Mouse (Mus musculus) gastrocnemius, adult 8-10 months (tissue): ENCODE measurements at regions not wholly inside any gene's neighbourhood (a gene's known extent, or its start where the extent isn't known, plus 50 kb on each side); places are given as distances from the start of the nearest gene placed in this dataset.

Experiments
- DNase-seq, 2 experiments: peaks; one replicate each; pipeline ENCODE4 v3.0.0; 2022; ENCODE audit warnings: low spot score in 2 of 2

DNA sequence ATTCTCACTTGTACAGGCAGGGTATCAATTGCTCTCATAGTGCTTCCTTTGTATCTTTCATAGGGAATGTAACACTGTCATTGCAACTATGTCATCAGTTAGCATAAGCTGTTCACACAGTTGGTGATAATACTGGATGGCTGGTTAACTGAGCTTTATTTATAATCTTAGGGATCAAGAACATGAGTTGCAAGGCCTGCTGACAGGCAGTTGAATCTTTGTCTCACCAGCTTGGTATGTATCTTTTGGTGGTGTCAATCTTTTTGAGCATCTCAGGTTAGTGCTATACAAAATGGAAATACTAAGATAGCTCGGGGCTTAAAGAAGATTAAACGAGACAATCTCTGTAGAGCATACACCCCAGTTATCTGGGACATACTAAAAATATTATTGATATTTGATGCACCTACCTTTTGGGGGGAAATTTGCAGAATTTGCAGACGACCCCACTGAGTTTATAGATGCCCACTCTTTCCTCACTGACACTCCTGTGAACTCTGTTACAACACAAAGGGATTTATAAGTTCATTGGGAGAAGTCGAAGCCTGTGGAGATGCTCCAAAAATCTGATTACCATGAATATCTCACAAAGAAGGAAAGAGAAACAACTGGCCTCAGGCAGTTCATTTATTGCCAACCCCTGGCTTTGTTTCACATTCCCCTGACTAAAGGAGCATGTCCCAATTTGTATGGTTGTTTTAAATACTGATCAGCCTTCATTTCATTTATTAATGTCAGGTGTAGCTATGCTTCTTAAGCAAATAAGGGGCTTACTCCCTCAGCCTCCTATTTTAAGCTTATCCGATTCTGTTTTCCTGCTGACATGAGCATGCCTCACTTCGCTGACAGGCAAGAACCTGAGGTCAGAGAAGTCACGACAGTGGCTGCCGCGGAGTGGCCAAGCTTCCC, 193.5 kb downstream of the Fndc1 start:
- DNase-seq = no peak

DNA sequence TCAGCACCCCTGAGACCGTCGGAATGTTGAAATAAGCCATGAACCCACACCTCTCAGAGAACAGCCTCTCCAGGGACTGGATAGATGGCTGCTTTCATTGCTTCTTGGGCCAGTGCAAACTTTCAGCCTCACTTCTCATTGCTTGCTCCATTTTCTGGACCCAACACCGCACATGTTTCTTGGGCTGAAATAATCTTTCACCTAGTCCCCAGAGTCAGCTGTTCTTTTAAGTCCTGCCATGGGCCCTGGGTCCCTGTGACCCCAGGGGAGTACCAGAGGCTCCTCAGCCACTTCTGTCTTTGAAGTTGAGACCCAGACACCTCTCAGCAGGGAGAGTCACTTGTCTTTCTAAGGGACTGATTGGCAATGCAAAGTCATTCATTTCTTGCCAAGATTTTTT, 201.4 kb downstream of the Fndc1 start:
- peak; percentile 33 to 46 for DNase-seq

DNA sequence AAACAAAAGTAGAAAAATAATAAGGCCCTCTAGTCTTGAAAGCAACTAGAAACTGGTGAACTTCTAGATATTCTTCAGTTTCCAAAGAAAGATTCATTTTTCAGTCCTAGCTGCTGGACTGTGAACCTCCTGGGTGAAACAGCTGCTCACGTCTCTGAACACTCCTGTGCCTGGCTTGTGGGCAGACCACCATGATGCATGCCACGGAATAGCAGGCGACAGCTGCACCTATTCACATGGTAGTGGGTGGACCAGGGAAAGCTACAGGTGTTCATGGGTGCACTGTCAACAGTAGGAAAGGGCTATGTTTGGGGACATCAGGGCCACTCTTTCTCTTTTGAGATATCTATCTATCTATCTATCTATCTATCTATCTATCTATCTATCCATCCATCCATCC, 203.7 kb downstream of the Fndc1 start:
- no peak for DNase-seq

DNA sequence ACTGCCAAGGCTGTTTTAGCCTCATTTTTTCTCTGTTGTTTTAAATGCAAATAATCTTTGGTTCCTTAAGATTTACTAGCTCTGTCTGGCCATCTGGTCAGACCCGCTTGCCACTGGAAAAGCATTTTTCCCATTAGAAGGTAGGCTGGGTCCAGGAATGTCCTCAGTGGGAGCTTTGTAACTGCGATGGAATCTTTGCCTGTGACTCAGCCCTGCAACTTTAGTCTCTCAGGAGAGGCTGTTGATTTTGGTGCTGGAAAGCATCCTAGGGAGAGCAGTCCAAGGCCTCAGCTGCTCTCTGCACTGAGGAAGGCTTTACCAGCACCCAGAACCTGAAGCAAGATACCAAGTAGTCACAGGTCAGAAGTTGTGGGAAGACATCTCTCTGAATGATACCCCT, 205.8 kb downstream of the Fndc1 start:
- peak; percentile 31 to 39 for DNase-seq

DNA sequence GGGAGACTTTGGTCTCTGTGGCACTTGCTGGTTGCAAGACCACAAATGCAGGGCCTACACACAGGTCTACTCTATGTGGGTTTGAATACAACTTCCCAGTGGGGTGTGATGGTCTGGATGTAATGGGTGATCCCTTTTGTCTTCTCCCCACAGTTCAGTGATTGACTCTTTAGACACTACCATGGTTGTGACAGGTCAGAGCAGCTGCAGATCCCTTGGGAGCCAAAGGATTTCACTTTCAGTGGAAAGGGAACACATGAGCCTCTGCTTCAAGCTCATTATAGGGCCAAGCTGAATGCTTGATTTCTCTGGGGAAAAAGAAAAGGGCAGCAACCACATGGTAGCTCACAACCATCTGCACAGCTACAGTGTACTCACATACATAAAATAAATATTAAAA, 206.9 kb downstream of the Fndc1 start:
- DNase-seq = no peak

DNA sequence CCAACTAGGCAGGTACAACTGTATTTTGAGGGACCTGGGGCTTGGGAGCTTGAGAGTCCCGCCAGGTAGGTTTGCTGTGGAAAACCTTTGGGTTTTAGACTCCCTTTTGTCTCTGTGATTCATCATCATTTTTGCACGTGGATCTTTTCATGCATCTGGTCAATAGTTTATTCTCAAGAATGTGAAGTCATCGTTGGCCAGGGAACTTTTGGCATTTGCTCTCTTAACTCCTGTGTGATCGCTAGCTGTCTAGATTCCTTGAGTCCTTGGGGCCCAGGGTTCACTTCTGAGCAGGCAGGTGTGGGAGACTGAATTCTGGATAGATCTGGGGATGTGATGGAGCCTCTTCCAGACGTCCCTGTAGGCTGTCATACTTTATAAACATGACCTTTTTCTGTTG, 207.5 kb downstream of the Fndc1 start:
- peak; percentile 27 for DNase-seq

DNA sequence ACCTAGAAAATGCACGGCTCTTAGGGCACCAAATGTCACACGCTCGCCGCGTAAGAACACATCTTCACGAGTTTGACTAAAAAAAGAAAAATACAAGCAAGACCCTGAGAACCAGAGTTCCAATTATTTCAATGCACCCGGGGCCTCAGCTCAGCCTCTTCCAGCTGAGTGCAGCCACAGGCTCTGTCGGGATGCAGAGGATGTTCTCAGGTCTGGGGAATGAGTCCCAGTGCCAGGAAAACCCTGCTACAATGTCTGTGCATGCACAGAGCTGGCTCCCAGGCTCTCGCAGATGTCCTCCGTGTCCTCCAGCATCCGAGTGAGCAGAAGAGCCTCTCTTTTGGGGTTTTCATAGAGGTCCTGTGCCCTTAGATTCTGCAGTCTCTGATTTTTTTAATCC, 219.1 kb downstream of the Fndc1 start:
- DNase-seq = no peak

DNA sequence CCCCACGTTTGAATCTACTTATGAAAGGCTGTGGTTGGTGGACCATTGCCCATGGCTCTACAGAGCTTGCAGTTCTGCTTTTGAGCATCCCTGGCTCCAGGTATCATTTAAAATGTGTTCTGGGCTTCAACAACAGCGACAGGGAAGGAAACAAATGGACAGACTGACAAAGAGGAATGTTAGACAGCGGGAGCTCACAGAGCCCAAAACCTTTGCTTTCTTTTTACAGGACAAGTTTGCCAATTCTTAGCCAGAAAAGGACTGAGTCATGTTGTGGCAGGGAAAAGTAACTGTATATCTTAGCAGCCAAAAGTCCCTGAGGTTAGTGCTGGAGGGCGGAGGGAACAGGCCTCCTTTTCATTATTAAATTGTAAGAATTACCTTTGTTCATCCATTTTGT, 219.7 kb downstream of the Fndc1 start:
- no peak for DNase-seq

DNA sequence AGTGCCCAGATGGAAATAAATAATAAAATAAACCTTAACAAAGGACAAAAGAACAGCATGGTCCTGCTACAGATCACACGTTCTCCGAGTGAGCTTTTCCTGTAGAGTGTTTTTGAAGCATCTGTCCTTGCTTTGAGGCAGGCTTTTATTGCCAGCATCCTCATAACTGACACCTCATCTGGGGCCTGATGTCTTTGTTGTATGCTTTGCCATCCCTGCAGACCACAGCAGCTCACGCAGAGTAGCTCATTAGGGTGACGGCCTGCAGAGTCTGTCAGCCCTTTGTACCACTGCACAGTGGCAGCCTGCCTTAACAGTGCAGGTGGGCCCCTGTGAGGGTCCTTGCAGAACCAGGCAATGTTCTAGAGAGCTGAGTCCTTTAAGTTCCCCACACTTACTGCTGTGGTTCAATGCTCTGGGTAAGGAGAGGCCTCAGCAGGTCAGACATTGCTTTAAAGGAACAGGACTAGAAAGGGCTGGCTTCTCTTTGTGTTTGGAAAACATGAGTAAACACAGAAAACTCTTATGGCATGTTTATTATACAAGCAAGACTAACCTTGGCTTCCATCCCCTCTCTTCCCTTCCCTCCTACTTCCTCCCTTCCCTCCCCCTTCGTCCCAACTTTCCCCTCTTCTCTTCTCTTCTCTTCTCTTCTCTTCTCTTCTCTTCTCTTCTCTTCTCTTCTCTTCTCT, 219.7 kb upstream of the Unc93a2 start:
- no peak for DNase-seq

DNA sequence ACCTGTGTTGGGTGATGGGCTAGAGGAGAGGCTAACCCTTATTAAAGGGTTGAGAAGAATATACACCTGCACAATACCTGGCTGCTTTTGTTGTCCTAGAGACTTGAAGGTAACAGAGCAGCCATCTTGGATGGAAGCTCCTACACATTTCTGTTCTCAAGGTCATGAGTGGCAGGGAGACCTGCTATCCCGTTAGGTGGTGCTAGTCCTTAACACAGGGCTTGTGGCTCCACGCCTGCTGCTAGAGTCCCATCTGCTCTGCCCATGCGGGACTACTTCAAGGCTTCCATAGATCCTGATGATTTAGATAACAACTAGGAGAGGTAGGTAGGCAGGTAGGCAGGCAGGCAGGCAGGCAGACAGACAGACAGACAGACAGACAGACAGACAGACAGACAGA, 218.8 kb upstream of the Unc93a2 start:
- no peak for DNase-seq

DNA sequence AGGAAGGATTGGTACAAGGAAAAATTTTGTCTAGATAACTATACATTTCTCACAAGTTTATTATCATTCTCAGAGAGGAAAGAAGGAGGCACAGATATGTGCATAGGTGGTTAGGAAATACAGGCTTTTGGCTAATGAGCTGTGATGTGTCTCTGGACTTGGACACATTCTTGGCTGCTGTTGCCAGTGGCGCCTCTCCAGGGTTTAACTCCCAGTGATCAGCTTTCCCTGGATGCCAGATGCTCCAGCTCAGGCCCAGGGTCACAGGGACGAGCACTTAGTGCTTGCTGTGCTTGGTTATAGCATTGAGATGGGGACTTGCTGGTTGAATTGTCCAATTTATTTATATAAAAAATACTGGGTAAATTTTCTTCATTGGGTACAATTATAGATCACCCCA, 215.3 kb upstream of the Unc93a2 start:
- DNase-seq = peak; percentile 67 to 79

DNA sequence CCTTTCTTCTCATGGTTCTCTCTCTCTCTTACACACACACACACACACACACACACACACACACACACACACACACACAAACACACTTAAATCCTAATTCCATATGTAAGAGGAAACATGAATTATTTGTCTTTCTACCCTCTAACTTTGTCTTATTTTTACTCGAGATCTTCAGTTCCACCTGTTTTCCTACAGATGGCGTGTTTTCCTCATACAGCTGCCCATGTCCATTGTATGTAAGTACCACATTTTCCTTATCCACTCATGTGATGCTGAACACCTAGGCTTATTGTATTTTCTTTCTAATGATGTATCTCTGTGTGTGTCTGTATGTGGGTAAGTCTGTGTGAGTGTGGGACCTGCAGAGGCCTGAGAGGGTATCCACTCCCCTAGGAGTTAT, 212.2 kb upstream of the Unc93a2 start:
- no peak for DNase-seq

DNA sequence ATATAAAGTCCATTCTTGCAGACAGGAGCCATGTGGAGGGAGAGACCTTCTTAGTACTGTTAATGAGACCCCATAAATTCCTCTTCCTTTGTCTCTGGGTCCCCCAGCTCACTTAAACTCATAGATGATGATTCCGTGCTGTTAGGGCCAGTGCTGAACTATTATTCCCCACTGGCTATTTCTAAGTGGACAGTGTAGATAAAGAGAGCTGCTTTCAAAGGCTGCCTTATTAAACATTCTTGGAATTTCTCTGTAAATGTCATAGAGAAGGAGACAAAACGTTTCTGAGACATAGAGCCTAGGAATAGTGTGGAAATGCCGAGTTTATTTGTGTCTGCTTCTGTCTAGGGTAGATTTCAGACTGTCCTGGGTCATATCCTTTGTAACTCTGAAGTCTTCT, 209.5 kb upstream of the Unc93a2 start:
- DNase-seq = no peak

DNA sequence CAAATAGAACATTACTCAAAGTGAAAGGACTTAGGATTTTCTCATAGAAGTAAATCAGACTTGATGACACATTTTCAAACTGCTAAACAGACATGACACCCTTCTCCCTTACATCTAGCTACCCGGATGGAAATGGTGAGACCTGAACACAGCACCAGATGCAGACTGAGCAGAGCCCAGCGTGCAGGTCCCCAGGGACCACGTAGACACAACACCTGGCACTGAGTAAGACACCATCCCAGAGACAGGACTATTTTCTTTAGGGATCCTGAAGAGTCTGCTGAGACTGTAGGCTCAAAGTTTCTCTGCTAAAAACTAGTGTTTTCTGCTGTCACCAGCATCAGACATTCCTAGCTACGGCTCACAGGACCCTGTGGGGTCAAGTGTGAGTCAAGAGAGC, 207.2 kb upstream of the Unc93a2 start:
- DNase-seq = no peak

DNA sequence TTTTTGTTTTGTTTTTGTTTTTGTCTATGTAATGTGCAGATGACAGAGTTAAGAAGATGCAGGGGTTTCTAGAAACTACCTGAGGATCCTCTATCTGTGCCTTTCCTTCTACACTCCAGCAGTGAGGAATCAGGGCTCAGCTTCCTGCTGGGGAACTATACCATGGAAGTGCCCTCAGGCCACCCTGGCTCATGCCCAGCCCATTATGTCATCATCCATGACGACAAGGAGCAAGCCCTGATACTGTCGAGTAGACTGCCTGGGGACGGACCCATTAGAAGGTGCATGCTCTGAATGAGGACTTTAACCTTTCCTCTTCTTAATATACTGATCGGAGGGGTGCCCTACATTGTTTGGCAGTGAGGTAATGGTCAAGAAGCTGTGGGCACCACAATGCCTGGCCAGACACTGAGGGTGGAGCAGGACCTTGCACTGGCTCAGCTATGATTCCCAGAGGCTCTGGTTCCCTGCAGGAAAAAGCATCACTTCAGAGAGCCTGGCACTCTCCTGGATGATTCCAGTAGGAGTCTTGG, 197.7 kb upstream of the Unc93a2 start:
- no peak for DNase-seq

DNA sequence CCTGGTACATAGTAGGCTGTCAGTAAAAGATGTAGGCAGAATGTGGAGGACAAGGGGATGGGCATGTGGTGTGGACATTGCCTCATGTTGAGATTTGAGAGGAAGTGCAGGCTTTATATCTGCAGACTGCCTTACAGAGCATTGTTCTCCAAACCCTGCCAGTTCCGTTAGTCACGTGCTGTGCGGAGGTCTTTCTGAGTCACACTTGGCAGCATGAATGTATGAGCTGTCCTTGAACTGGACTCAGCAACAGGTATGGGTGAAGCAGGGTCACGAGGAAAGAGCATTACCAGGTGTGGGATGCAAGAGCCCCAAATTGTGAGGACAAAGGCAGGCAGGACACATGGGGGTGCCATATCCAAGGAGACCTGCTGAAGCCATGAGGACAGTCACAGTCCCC, 193.8 kb upstream of the Unc93a2 start:
- no peak for DNase-seq

DNA sequence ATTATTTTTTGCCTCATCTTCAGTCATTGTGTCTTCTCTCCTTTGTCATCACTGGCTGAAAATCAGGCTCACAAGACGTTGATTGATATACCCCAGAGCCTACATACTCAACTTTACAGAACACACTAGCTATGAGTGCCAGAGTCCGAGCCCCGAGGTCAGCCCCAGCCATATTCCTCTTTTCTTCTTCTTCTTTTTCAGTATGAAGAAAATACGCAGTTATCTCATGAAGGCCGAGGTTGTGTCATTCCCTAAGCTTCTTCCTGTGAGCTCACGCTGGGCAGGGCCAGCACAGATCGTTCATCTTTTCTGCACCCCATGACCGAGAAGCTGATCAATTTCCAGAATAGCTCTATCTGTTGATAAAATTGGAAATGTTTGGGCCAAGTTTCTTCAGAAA, 192.7 kb upstream of the Unc93a2 start:
- DNase-seq = no peak

DNA sequence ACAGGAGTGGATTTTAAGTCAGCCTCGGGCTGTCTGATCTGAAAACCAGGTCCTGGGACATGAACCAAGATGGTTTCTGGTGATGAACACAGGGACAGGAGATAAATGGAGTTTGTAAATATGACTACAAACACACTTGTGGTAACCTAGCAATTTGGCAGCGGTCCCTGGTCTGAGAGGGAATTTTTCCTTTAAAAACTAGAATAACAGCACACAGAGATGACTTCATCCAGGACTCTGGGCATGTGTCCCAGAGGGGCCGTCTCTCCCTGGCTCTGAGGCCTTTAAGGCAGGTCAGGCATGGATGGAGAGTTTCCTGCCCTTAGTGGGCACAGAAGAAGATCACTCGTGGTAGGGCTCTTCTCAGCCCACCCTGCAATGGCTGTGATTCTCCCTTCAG, 192.0 kb upstream of the Unc93a2 start:
- peak; percentile 79 for DNase-seq

DNA sequence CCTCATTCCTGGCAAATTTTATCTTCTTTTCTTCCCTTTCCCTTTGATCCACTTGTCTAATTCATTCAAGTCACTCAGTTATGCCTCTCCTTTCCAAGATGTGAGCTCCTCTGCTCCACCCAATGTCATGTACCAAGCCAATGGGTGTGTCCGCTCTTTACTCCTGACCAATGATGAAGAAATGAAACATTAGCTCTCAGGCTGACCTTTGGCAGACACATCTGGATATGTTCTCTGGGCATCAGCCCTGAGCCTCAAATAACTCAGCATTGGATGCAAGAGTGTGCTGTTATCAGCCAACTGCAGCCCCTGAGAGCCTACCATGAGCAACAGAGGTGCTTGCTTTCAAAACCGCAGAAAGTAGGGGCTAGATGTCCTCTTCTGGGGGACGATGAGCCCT, 186.2 kb upstream of the Unc93a2 start:
- peak; percentile 57 to 62 for DNase-seq

DNA sequence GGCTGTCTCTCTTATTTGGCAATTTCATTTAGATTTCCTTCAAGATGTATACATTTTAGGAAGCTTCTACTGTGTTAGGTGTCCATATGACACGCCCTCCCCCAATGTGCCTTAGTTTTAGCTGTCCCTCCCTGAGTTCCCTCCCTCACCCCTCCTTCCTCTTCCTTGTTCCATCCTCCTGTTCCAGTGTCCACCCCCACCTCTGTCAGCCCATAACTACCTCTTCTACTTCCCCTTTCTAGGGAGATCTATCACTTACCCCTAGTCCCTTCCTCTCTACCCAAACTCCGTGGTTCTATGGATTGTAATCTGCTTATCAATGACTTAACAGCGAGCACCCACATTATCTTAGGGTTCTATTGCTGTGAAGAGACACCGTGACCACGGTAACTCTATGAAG, 183.2 kb upstream of the Unc93a2 start:
- no peak for DNase-seq

DNA sequence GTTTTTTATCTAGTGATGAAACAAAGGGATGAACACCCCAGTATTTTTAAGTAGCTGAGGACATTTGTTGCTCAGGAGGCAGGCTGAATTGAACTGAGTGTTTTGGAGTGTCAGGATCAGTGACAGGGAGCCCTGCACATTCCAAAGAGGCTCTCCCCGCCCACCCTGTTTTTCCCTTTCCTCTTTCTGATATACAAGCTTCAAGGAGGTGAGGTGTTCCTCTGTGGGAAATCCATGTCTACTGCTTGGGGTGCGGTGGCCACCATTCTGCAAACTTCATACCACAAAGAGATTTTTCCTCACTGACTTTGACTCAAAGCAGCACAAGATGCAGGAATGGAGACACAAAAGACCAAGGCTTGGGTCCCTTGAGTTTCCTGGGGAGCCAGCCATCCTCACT, 180.5 kb upstream of the Unc93a2 start:
- DNase-seq = no peak

DNA sequence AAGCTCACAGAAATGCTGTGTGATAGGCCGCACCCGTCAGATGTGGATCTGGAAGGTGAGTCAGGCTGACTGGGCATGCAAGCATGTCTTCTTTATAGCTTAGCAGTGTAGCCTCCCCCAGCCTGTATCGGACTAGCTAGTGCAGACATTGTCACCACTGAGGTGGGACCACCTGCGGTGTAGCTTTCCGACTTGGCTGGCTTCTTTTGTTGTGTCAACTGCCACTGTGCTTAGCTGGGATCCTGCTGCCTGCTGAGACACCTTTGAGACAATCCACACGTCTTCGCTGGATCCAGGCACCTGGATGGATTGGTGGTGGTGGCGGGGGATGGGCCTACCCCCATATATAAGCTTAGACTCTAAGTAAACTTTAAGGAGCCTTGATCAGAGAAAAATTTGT, 177.7 kb upstream of the Unc93a2 start:
- DNase-seq = no peak

DNA sequence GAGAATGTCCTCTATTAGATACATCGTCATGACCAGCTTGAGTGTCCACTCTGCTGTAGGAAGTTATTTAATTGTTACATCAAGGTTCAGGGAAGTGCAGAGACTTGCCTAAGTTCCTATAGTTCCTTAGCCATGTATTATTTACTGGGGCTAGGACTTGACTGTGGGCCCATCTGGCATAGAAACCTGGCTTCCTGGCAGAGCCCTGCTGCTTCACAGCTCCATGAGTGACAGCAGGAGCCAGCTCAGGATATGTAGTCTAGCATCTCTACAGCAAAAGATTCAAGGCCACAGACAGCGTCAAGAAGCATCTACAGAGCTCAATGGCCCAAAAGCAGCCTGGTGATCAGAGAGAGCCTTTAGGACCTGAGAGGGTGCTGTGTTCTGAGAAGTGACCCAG, 163.2 kb upstream of the Unc93a2 start:
- DNase-seq = no peak
